Mouse (Mus musculus) forebrain, postnatal 0 days (tissue): ENCODE results near the gene Akr1b8. TPM values are rescaled to one million over a fixed set of nuclear protein-coding genes. Genes with fewer than 3 reads are reported as not detected.
"Not testable (repeated sequence)": the region's sequence is repeated elsewhere in the genome, so short reads cannot be mapped to it uniquely, and the experiment has no call there.

Experiments
- ATAC-seq: fragments of 200-750 bp; cut with Nextera tagmentation; 2 replicates; pipeline ENCODE4 v1.8.0; 2017; ENCODE audit warnings: mild to moderate bottlenecking, moderate library complexity
- DNase-seq: peaks from one replicate; pipeline ENCODE4 v3.0.0-alpha.2; 2015
- H3K27ac ChIP-seq: fragments of 300-500 bp; sonication (generic); 2 replicates; pipeline ENCODE4 v1.5.1; 2014; ENCODE audit warnings: low read depth, mild to moderate bottlenecking, antibody characterized with exemption, low read length, moderate library complexity, mixed read lengths
- H3K27me3 ChIP-seq: fragments of 300-500 bp; sonication (generic); 2 replicates; pipeline ENCODE4 v1.6.1; 2014; ENCODE audit warnings: mild to moderate bottlenecking, low read length, mixed read lengths; ENCODE audit not compliant: insufficient read depth
- H3K36me3 ChIP-seq: fragments of 300-500 bp; sonication (generic); 2 replicates; pipeline ENCODE4 v1.6.1; 2014; ENCODE audit warnings: mild to moderate bottlenecking, moderate library complexity; ENCODE audit not compliant: insufficient read depth
- H3K4me1 ChIP-seq: fragments of 300-500 bp; sonication (generic); 2 replicates; pipeline ENCODE4 v1.6.1; 2014; ENCODE audit warnings: antibody characterized with exemption; ENCODE audit not compliant: insufficient read depth
- H3K4me2 ChIP-seq: fragments of 300-500 bp; sonication (generic); 2 replicates; pipeline ENCODE4 v1.6.1; 2014; ENCODE audit warnings: low read depth, mild to moderate bottlenecking, moderate library complexity
- H3K4me3 ChIP-seq: fragments of 300-500 bp; sonication (generic); 2 replicates; pipeline ENCODE4 v1.5.1; 2014; ENCODE audit warnings: low read depth, low read length, mixed read lengths
- H3K9ac ChIP-seq: fragments of 300-500 bp; sonication (generic); 2 replicates; pipeline ENCODE4 v1.6.1; 2014; ENCODE audit warnings: mild to moderate bottlenecking
- H3K9me3 ChIP-seq: fragments of 300-500 bp; sonication (generic); 2 replicates; pipeline ENCODE4 v1.6.1; 2016; ENCODE audit warnings: low read length
- CTCF ChIP-seq: sonication (generic); IDR thresholded peaks from 2 replicates; pipeline ENCODE4 v1.5.1; 2016; ENCODE audit warnings: antibody characterized with exemption, control low read depth, low read depth
- WGBS: fragments of 180-500 bp; shearing (Covaris S2); extraction: QIAGEN DNeasy Blood & Tissue Kit; methylation state at CpG from one replicate; pipeline ENCODE4 v1.1.7; 2014; 5-methylcytosine and 5-hydroxymethylcytosine counted together
- polyA plus RNA-seq: library from polyadenylated mRNA; unstranded; fragments of >200 nt; fragmentation: Nextera tagmentation; extraction: Ambion mirVana; gene quantifications from 2 replicates; pipeline ENCODE4 v1.2.1, GENCODE M21; 2015
- total RNA-seq: library from RNA; depleted of rRNA; stranded (reverse); fragments of >200 nt; gene quantifications from 2 replicates; pipeline ENCODE4 v1.2.3, GENCODE M21; 2014

Gene Akr1b8
- total and polyA plus RNA-seq, 2 experiments from 2014 or later: 2.5 to 3.6 TPM

- H3K36me3 ChIP-seq: peaks cover 3% of the 10 kb centered on the region; the same call in 1 of the 2 replicates
- H3K4me2 ChIP-seq: peak within 1 kb of the TSS; percentile 91
- H3K9me3 ChIP-seq: no peaks in the 10 kb centered on the region
- no peaks in the 10 kb centered on the region for H3K4me1 ChIP-seq
- H3K9ac ChIP-seq: peak within 1 kb of the TSS; percentile 70
- H3K27me3 ChIP-seq: no peaks in the 10 kb centered on the region
- peak; percentile 65 for TF ChIP-seq CTCF
- no peak within 1 kb of the TSS for H3K27ac ChIP-seq
- 1% methylated on average over 60 of the region's 60 CpGs for WGBS
- H3K4me3 ChIP-seq: peak within 1 kb of the TSS; percentile 66
- ATAC-seq (peak; percentile 100), DNase-seq (peak; percentile 95)
Measured at GRCm38 (mm10) chr6:34316854-34317771, 36.8 kb upstream of the Akr1b8 start, which contains the start of gene Akr1b3. Gene Akr1b3 (minus strand): TSS chr6:34317478.

GRCm38 (mm10) chr6:34318172-34318571, 35.7 kb upstream of the Akr1b8 start:
- H3K9ac ChIP-seq: no peak overlapping the region
- no peaks in the 10 kb centered on the region for H3K4me1 ChIP-seq
- ATAC-seq: no peak
- no peaks in the 10 kb centered on the region for H3K9me3 ChIP-seq
- H3K27me3 ChIP-seq: no peaks in the 10 kb centered on the region
- H3K36me3 ChIP-seq: no peaks in the 10 kb centered on the region
- no peak overlapping the region for H3K27ac ChIP-seq
- no peak overlapping the region for H3K4me3 ChIP-seq
- 47% methylated on average over 5 of the region's 5 CpGs for WGBS
- TF ChIP-seq CTCF: no peak
- no peak for DNase-seq
- peak overlapping the region; percentile 91 for H3K4me2 ChIP-seq

DNA sequence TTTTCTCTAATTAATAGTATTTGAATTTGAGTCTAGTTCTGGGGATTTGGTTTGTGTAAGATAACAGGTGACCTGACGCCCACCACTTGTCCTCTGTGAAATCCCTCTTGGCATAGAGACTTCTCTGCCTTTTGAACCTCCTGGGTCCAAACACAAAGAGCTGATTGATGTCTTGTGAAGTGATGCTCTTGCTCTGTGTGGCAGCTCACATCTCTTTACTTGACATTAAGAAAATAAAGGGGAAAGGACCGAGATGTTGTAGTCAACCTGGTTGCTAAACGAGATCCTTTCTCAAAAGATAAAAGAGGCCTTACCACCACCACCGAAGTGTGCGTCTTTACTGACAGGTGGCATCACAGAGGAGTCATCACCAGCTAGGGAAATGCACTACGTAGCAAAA, 35.3 kb upstream of the Akr1b8 start:
- Histone ChIP-seq H3K9ac (no peak overlapping the region), H3K27me3 (no peaks in the 10 kb centered on the region), H3K9me3 (no peaks in the 10 kb centered on the region), H3K36me3 (no peaks in the 10 kb centered on the region), H3K4me3 (no peak overlapping the region), H3K27ac (no peak overlapping the region), H3K4me2 (no peak overlapping the region), H3K4me1 (no peaks in the 10 kb centered on the region)
- 71% methylated on average over 6 of the region's 6 CpGs for WGBS
- ATAC-seq (no peak), DNase-seq (no peak)
- no peak for TF ChIP-seq CTCF

GRCm38 (mm10) chr6:34322121-34322520, 31.8 kb upstream of the Akr1b8 start:
- H3K9me3 ChIP-seq: no peaks in the 10 kb centered on the region
- TF ChIP-seq CTCF: no peak
- H3K4me2 ChIP-seq: no peak overlapping the region
- ATAC-seq (no peak), DNase-seq (no peak)
- no peaks in the 10 kb centered on the region for H3K36me3 ChIP-seq
- no peaks in the 10 kb centered on the region for H3K4me1 ChIP-seq
- WGBS: 97% methylated on average over 7 of the region's 7 CpGs
- H3K27me3 ChIP-seq: no peaks in the 10 kb centered on the region
- H3K9ac ChIP-seq: no peak overlapping the region
- H3K27ac ChIP-seq: no peak overlapping the region
- H3K4me3 ChIP-seq: no peak overlapping the region

- Histone ChIP-seq H3K4me1 (no peaks in the 10 kb centered on the region), H3K4me2 (no peak overlapping the region), H3K9ac (no peak overlapping the region), H3K27me3 (no peaks in the 10 kb centered on the region), H3K27ac (no peak overlapping the region), H3K9me3 (no peaks in the 10 kb centered on the region), H3K36me3 (no peaks in the 10 kb centered on the region), H3K4me3 (no peak overlapping the region)
- WGBS: 79% methylated on average over 5 of the region's 5 CpGs
- no peak for TF ChIP-seq CTCF
- no peak for DNase-seq
- ATAC-seq: no peak
Measured at GRCm38 (mm10) chr6:34331379-34331778, 22.5 kb upstream of the Akr1b8 start.

GRCm38 (mm10) chr6:34331804-34332203, 22.1 kb upstream of the Akr1b8 start:
- H3K4me2 ChIP-seq, H3K27me3 ChIP-seq, DNase-seq, H3K4me1 ChIP-seq, H3K9ac ChIP-seq, H3K9me3 ChIP-seq, ATAC-seq, H3K27ac ChIP-seq, H3K36me3 ChIP-seq, H3K4me3 ChIP-seq: not testable (repeated sequence)
- WGBS: 88% methylated on average over 12 of the region's 12 CpGs

GRCm38 (mm10) chr6:34334673-34335072, 19.2 kb upstream of the Akr1b8 start:
- no peak overlapping the region for H3K9ac ChIP-seq
- H3K27me3 ChIP-seq: no peaks in the 10 kb centered on the region
- H3K27ac ChIP-seq: no peak overlapping the region
- ATAC-seq (no peak), DNase-seq (no peak)
- H3K9me3 ChIP-seq: no peaks in the 10 kb centered on the region
- TF ChIP-seq CTCF: no peak
- H3K36me3 ChIP-seq: no peaks in the 10 kb centered on the region
- no peaks in the 10 kb centered on the region for H3K4me1 ChIP-seq
- no peak overlapping the region for H3K4me3 ChIP-seq
- no peak overlapping the region for H3K4me2 ChIP-seq
- WGBS: 89% methylated on average over 5 of the region's 5 CpGs
